Comparison of ENCODE assay signal across 8 mouse cellular contexts in the genomic region with DNA sequence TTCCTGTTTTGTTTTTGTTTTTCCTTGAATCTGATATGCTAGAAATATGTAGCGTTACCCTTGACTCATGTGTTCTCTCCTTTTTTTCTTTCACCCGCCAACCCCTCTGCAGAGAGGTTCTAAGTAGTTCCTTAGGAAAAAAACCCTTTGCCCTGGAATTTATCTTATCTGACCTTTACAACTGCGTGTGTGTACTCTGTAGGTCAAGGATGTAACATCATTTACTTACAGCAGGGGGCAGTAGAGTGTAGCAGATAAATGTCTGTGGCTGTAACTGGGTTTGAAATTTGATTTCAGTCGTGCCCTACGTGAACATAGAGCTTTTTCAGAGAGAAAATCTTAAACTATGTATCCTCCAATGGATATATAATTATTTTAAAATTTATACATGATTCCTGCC. TPM values are rescaled to one million over a fixed set of nuclear protein-coding genes. Genes with fewer than 3 reads are reported as not detected.
DNase-seq lines count a peak whose midpoint lies in the region; ATAC-seq and TF ChIP-seq lines count a peak whose summit lies in the region.

No protein-coding gene starts in this region.

- WGBS in liver, embryonic 12.5 days (ENCODE audit: insufficient replicate concordance): 19% methylated on average over 5 of the region's 5 CpGs
- WGBS in kidney, embryonic 16.5 days: 25% methylated on average over 5 of the region's 5 CpGs

- H3K9me3 ChIP-seq in liver, embryonic 12.5 days (replicated peaks): no peaks in the 10 kb centered on the region
- no peaks in the 10 kb centered on the region for H3K9me3 ChIP-seq in kidney, embryonic 16.5 days (ENCODE audit: low read length)

- H3K4me2 ChIP-seq in liver, embryonic 12.5 days: no peak overlapping the region
- H3K4me2 ChIP-seq in kidney, embryonic 16.5 days (replicated peaks; ENCODE audit: low read depth, low read length): no peak overlapping the region

- H3K27ac ChIP-seq in cortical plate, adult 2 months (ENCODE audit: insufficient read depth, low read length): no peak overlapping the region
- H3K27ac ChIP-seq in liver, embryonic 12.5 days: no peak overlapping the region
- no peak overlapping the region for H3K27ac ChIP-seq in kidney, embryonic 16.5 days (ENCODE audit: low read length)

- H3K4me3 ChIP-seq in cortical plate, adult 2 months (ENCODE audit: insufficient read depth, low read length): no peak overlapping the region
- H3K4me3 ChIP-seq in liver, embryonic 12.5 days: no peak overlapping the region
- no peak overlapping the region for H3K4me3 ChIP-seq in kidney, embryonic 16.5 days (ENCODE audit: low read length)

- H3K4me1 ChIP-seq in cortical plate, adult 2 months (ENCODE audit: control insufficient read depth, insufficient read depth, low read length): no peaks in the 10 kb centered on the region
- peaks cover 8% of the 10 kb centered on the region; the same call in 1 of the 2 replicates for H3K4me1 ChIP-seq in liver, embryonic 12.5 days
- no peaks in the 10 kb centered on the region for H3K4me1 ChIP-seq in kidney, embryonic 16.5 days (ENCODE audit: insufficient read depth, low read length)

- no peaks in the 10 kb centered on the region for H3K36me3 ChIP-seq in liver, embryonic 12.5 days
- H3K36me3 ChIP-seq in kidney, embryonic 16.5 days (ENCODE audit: insufficient read depth, low read length): no peaks in the 10 kb centered on the region

- peak; percentile 42; the same call in 1 of the 2 replicates for ATAC-seq in liver, embryonic 12.5 days
- no peak for ATAC-seq in kidney, embryonic 16.5 days (ENCODE audit: low FRiP score, low TSS enrichment)

- no peaks in the 10 kb centered on the region for H3K27me3 ChIP-seq in liver, embryonic 12.5 days (replicated peaks)
- H3K27me3 ChIP-seq in kidney, embryonic 16.5 days (ENCODE audit: insufficient read depth, low read length): no peaks in the 10 kb centered on the region

- TF ChIP-seq CTCF in cortical plate, adult 2 months (IDR thresholded peaks at IDR 0.05; ENCODE audit: extremely low read depth, insufficient read depth, low read length): peak; percentile 39; the same call in 1 of the 2 replicates

- peak; percentile 17 to 79 for DNase-seq in frontal cortex, adult 2 months (ENCODE audit: extremely low spot score in 1 of 2, low spot score in 1 of 2)
- DNase-seq in frontal cortex, postnatal 10 days (ENCODE audit: low spot score in 2 of 2): no peak
- DNase-seq in right cerebral cortex, adult 2 months (ENCODE audit: low spot score in 2 of 2): peak; percentile 29 to 38
- DNase-seq in right cerebral cortex, postnatal 36 days (ENCODE audit: low spot score in 2 of 2): no peak
- no peak for DNase-seq in neural tube, embryonic 10.5 days (ENCODE audit: extremely low spot score, low spot score)

- no peak for TF ChIP-seq POLR2A in cortical plate, adult 2 months (IDR thresholded peaks at IDR 0.05; ENCODE audit: extremely low read depth, insufficient read depth, low read length)

- no peak overlapping the region for H3K9ac ChIP-seq in liver, embryonic 12.5 days
- H3K9ac ChIP-seq in kidney, embryonic 16.5 days (replicated peaks; ENCODE audit: low read length): no peak overlapping the region

RNA-seq across cellular contexts. Expression of a gene that starts 13.3 kb away (rescaled TPM):
- polyA plus RNA-seq in frontal cortex, adult 2 months (2012; rRNA removed): 0.17 and 0.20 TPM in 2 replicates
- 0.10 and 0.13 TPM in 2 replicates for polyA plus RNA-seq in cortical plate, adult 2 months (2012; rRNA removed)
- polyA plus RNA-seq in liver, embryonic 12.5 days (2016; fragmentation: Nextera tagmentation; extraction: Ambion mirVana): 0.05 TPM in 1 of 2 replicates, not detected in the other
- 0.05 TPM in 1 of 2 replicates, not detected in the other for polyA plus RNA-seq in kidney, embryonic 16.5 days (2015; fragmentation: Nextera tagmentation; extraction: Ambion mirVana)

RNA-seq across cellular contexts. Expression of a gene that starts 20.0 kb away (rescaled TPM):
- polyA plus RNA-seq in frontal cortex, adult 2 months (2012; rRNA removed): 2.2 and 2.7 TPM in 2 replicates
- 2.2 and 2.3 TPM in 2 replicates for polyA plus RNA-seq in cortical plate, adult 2 months (2012; rRNA removed)
- 0.21 and 0.47 TPM in 2 replicates for polyA plus RNA-seq in liver, embryonic 12.5 days (2016; fragmentation: Nextera tagmentation; extraction: Ambion mirVana)
- 0.21 and 0.46 TPM in 2 replicates for polyA plus RNA-seq in kidney, embryonic 16.5 days (2015; fragmentation: Nextera tagmentation; extraction: Ambion mirVana)

RNA-seq across cellular contexts. Expression of a gene that starts 40.1 kb away (rescaled TPM):
- 3.1 and 3.4 TPM in 2 replicates for polyA plus RNA-seq in frontal cortex, adult 2 months (2012; rRNA removed)
- 3.3 and 3.7 TPM in 2 replicates for polyA plus RNA-seq in cortical plate, adult 2 months (2012; rRNA removed)
- polyA plus RNA-seq in liver, embryonic 12.5 days (2016; fragmentation: Nextera tagmentation; extraction: Ambion mirVana): 147 and 151 TPM in 2 replicates
- polyA plus RNA-seq in kidney, embryonic 16.5 days (2015; fragmentation: Nextera tagmentation; extraction: Ambion mirVana): 150 and 157 TPM in 2 replicates

Comparison
In these comparisons a context has a peak if more than half of its experiments do, and no peak if none do; other contexts are left out.
1. DNase-seq: peak in frontal cortex, adult 2 months (2 of 2) and right cerebral cortex, adult 2 months (2 of 2); none in frontal cortex, postnatal 10 days (0 of 2), right cerebral cortex, postnatal 36 days (0 of 2) and neural tube, embryonic 10.5 days (single experiment).
2. RNA of a gene that starts 40.1 kb away (polyA plus RNA-seq): 150 to 157 TPM in kidney, embryonic 16.5 days and 147 to 151 TPM in liver, embryonic 12.5 days; 3.3 to 3.7 TPM in cortical plate, adult 2 months and 3.1 to 3.4 TPM in frontal cortex, adult 2 months; every median in the first group is over 10 times any median in the second.